Mouse (Mus musculus) liver, adult 2 months (tissue): ENCODE results near the gene B4galt1.

Experiments used
- CTCF ChIP-seq: fragments of 200-500 bp; IDR thresholded peaks from 2 replicates; pipeline ENCODE4 v1.5.1; 2011; ENCODE audit warnings: low read depth, low read length, control low read depth
- POLR2A ChIP-seq: fragments of 200-500 bp; IDR thresholded peaks from 2 replicates; pipeline ENCODE4 v1.6.1; 2011; ENCODE audit warnings: low read length, control low read depth; ENCODE audit not compliant: insufficient read depth; ENCODE audit errors: extremely low read depth

DNA sequence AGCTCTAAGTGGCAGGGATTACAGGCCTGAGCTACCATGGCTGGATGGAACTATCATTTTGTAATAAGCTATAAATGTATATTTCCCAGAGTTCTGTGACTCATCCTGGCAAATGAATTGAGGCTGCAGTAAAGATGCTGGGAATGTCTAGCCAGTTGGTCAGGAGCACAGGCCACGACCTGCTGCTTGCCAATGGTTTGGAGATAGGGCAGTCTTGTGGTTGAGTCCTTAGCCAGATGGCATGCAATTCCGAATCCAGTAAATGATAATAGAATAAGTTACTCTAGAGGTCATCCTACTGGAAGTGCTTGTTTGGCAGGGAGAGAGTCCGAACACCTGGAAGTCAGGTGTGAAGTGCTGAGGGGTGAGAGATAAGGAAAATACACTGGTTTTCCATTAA is 51.0 kb downstream of the B4galt1 start:
- TF ChIP-seq CTCF (no peak), POLR2A (no peak)
